Mouse (Mus musculus) urinary bladder, postnatal 25 days (tissue): ENCODE measurements around the gene Sbno1.
A peak's percentile ranks its signal among the peaks of the same experiment; 100 is the strongest.
"Not testable (repeated sequence)": the region's sequence is repeated elsewhere in the genome, so short reads cannot be mapped to it uniquely, and the experiment has no call there.

Experiments
- DNase-seq: peaks from one replicate; pipeline ENCODE4 v3.0.0; 2022; ENCODE audit warnings: low spot score

Gene Sbno1

GRCm38 (mm10) chr5:124366721-124367120 is 59.1 kb downstream of the Sbno1 start:
- no peak for DNase-seq

- no peak for DNase-seq
These were observed 60.0 kb downstream of the Sbno1 start for GRCm38 (mm10) chr5:124365754-124366153.

GRCm38 (mm10) chr5:124364173-124364918 is 61.5 kb downstream of the Sbno1 start:
- DNase-seq: no peak

- not testable (repeated sequence) for DNase-seq
These were observed 62.8 kb downstream of the Sbno1 start, which contains the start of gene Cdk2ap1 for GRCm38 (mm10) chr5:124362982-124363381. Gene Cdk2ap1, minus strand, starts transcription at chr5:124363082.

- no peak for DNase-seq
These were observed 66.2 kb downstream of the Sbno1 start for GRCm38 (mm10) chr5:124359641-124360040.

GRCm38 (mm10) chr5:124356695-124357094 is 69.1 kb downstream of the Sbno1 start:
- DNase-seq: no peak

- DNase-seq: no peak
These were observed 70.3 kb downstream of the Sbno1 start for GRCm38 (mm10) chr5:124355425-124355959.

GRCm38 (mm10) chr5:124354574-124355424 is 71.0 kb downstream of the Sbno1 start:
- DNase-seq: no peak

GRCm38 (mm10) chr5:124353726-124354547 is 71.9 kb downstream of the Sbno1 start:
- DNase-seq: peak; percentile 60

- DNase-seq: no peak
These were observed 72.6 kb downstream of the Sbno1 start for GRCm38 (mm10) chr5:124353011-124353725.

GRCm38 (mm10) chr5:124352141-124352920 is 73.5 kb downstream of the Sbno1 start:
- peak; percentile 55 for DNase-seq

GRCm38 (mm10) chr5:124351604-124352003 is 74.2 kb downstream of the Sbno1 start:
- DNase-seq: no peak

GRCm38 (mm10) chr5:124351111-124351560 is 74.7 kb downstream of the Sbno1 start:
- DNase-seq: no peak

- DNase-seq: no peak
These were observed 75.5 kb downstream of the Sbno1 start for GRCm38 (mm10) chr5:124350350-124350749.

- no peak for DNase-seq
These were observed 76.6 kb downstream of the Sbno1 start for GRCm38 (mm10) chr5:124349196-124349595.

GRCm38 (mm10) chr5:124342897-124343296 is 82.9 kb downstream of the Sbno1 start:
- no peak for DNase-seq

GRCm38 (mm10) chr5:124341753-124342339 is 84.0 kb downstream of the Sbno1 start:
- DNase-seq: not testable (repeated sequence)

- no peak for DNase-seq
These were observed 87.0 kb downstream of the Sbno1 start for GRCm38 (mm10) chr5:124338791-124339190.

GRCm38 (mm10) chr5:124337909-124338308 is 87.9 kb downstream of the Sbno1 start:
- no peak for DNase-seq

GRCm38 (mm10) chr5:124337103-124337502 is 88.7 kb downstream of the Sbno1 start:
- no peak for DNase-seq
